Mouse (Mus musculus): ENCODE data around the gene Ndufc2. TPM values are rescaled to one million over a fixed set of nuclear protein-coding genes. Genes with fewer than 3 reads are reported as not detected.
A peak's percentile ranks its signal among the peaks of the same experiment; 100 is the strongest.

Ndufc2 gene
- polyA plus RNA-seq, 1 experiment from 2014 or later, result 535 TPM

GRCm38 (mm10) chr7:97356875-97357276 lies 42.9 kb upstream of the Ndufc2 start:
- H3K4me1 ChIP-seq (ENCODE audit: insufficient read depth, low read depth, low read length), result peaks cover 3% of the 10 kb centered on the region; the same call in 1 of the 2 replicates
- H3K4me2 ChIP-seq (replicated peaks; ENCODE audit: low read depth, low read length), result no peak overlapping the region
- no peak overlapping the region for H3K9ac ChIP-seq (replicated peaks; ENCODE audit: low read depth)
- H3K27me3 ChIP-seq (replicated peaks; ENCODE audit: insufficient read depth, low read length), result no peaks in the 10 kb centered on the region
- 29% methylated on average over 5 of the region's 5 CpGs for WGBS
- H3K36me3 ChIP-seq (ENCODE audit: insufficient read depth, low read length), result no peaks in the 10 kb centered on the region
- H3K4me3 ChIP-seq (ENCODE audit: low read depth, low read length), result no peak overlapping the region
- H3K9me3 ChIP-seq (ENCODE audit: low read length), result no peaks in the 10 kb centered on the region
- TF ChIP-seq EP300 (IDR thresholded peaks at IDR 0.05) (peak; percentile 85), CTCF (IDR thresholded peaks at IDR 0.05) (peak; percentile 23; the same call in 1 of the 2 replicates)
- peak overlapping the region; percentile 90 for H3K27ac ChIP-seq (ENCODE audit: low read length)
- peak; percentile 85 for ATAC-seq
- peak; percentile 94 for DNase-seq (ENCODE audit: low spot score)

- WGBS, result 64% methylated on average over 3 of the region's 3 CpGs
- Histone ChIP-seq H3K4me1 (ENCODE audit: insufficient read depth, low read depth, low read length) (peaks cover 3% of the 10 kb centered on the region; the same call in 1 of the 2 replicates), H3K27ac (ENCODE audit: low read length) (peak overlapping the region; percentile 90), H3K4me2 (replicated peaks; ENCODE audit: low read depth, low read length) (no peak overlapping the region), H3K9ac (replicated peaks; ENCODE audit: low read depth) (no peak overlapping the region), H3K4me3 (ENCODE audit: low read depth, low read length) (no peak overlapping the region), H3K27me3 (replicated peaks; ENCODE audit: insufficient read depth, low read length) (no peaks in the 10 kb centered on the region), H3K36me3 (ENCODE audit: insufficient read depth, low read length) (no peaks in the 10 kb centered on the region), H3K9me3 (ENCODE audit: low read length) (no peaks in the 10 kb centered on the region)
- TF ChIP-seq CTCF (IDR thresholded peaks at IDR 0.05) (no peak), EP300 (IDR thresholded peaks at IDR 0.05) (no peak)
- no peak for DNase-seq (ENCODE audit: low spot score)
- ATAC-seq, result no peak
Measured at GRCm38 (mm10) chr7:97357840-97358239, 42.0 kb upstream of the Ndufc2 start.

- Histone ChIP-seq H3K27ac (ENCODE audit: low read length) (0 out of 2 replicates have a peak overlapping the region, but pooled peaks have one; percentile 90), H3K4me3 (ENCODE audit: low read depth, low read length) (no peak overlapping the region), H3K4me1 (ENCODE audit: insufficient read depth, low read depth, low read length) (peaks cover 3% of the 10 kb centered on the region; the same call in 1 of the 2 replicates), H3K36me3 (ENCODE audit: insufficient read depth, low read length) (no peaks in the 10 kb centered on the region), H3K9me3 (ENCODE audit: low read length) (no peaks in the 10 kb centered on the region), H3K4me2 (replicated peaks; ENCODE audit: low read depth, low read length) (no peak overlapping the region), H3K27me3 (replicated peaks; ENCODE audit: insufficient read depth, low read length) (no peaks in the 10 kb centered on the region), H3K9ac (replicated peaks; ENCODE audit: low read depth) (no peak overlapping the region)
- ATAC-seq, result no peak
- 86% methylated on average over 4 of the region's 4 CpGs for WGBS
- no peak for TF ChIP-seq CTCF (IDR thresholded peaks at IDR 0.05)
- no peak for TF ChIP-seq EP300 (IDR thresholded peaks at IDR 0.05)
- no peak for DNase-seq (ENCODE audit: low spot score)
Measured at GRCm38 (mm10) chr7:97358347-97358746, 41.5 kb upstream of the Ndufc2 start.

- peak; percentile 24 for DNase-seq (ENCODE audit: low spot score)
- TF ChIP-seq EP300 (IDR thresholded peaks at IDR 0.05) (no peak), CTCF (IDR thresholded peaks at IDR 0.05) (no peak)
- Histone ChIP-seq H3K4me1 (ENCODE audit: insufficient read depth, low read depth, low read length) (peaks cover 3% of the 10 kb centered on the region; the same call in 1 of the 2 replicates), H3K27ac (ENCODE audit: low read length) (no peak overlapping the region), H3K4me2 (replicated peaks; ENCODE audit: low read depth, low read length) (no peak overlapping the region), H3K9ac (replicated peaks; ENCODE audit: low read depth) (no peak overlapping the region), H3K9me3 (ENCODE audit: low read length) (no peaks in the 10 kb centered on the region), H3K4me3 (ENCODE audit: low read depth, low read length) (no peak overlapping the region), H3K36me3 (ENCODE audit: insufficient read depth, low read length) (no peaks in the 10 kb centered on the region), H3K27me3 (replicated peaks; ENCODE audit: insufficient read depth, low read length) (no peaks in the 10 kb centered on the region)
- no peak for ATAC-seq
- 54% methylated on average over 5 of the region's 5 CpGs for WGBS
Measured at GRCm38 (mm10) chr7:97360166-97360565, 39.6 kb upstream of the Ndufc2 start.

GRCm38 (mm10) chr7:97360955-97361354 lies 38.8 kb upstream of the Ndufc2 start:
- Histone ChIP-seq H3K9ac (replicated peaks; ENCODE audit: low read depth) (no peak overlapping the region), H3K27ac (ENCODE audit: low read length) (no peak overlapping the region), H3K4me3 (ENCODE audit: low read depth, low read length) (no peak overlapping the region), H3K36me3 (ENCODE audit: insufficient read depth, low read length) (no peaks in the 10 kb centered on the region), H3K27me3 (replicated peaks; ENCODE audit: insufficient read depth, low read length) (no peaks in the 10 kb centered on the region), H3K4me2 (replicated peaks; ENCODE audit: low read depth, low read length) (no peak overlapping the region), H3K9me3 (ENCODE audit: low read length) (no peaks in the 10 kb centered on the region), H3K4me1 (ENCODE audit: insufficient read depth, low read depth, low read length) (peaks cover 3% of the 10 kb centered on the region; the same call in 1 of the 2 replicates)
- WGBS, result 45% methylated on average over 3 of the region's 3 CpGs
- no peak for ATAC-seq
- no peak for DNase-seq (ENCODE audit: low spot score)
- TF ChIP-seq CTCF (IDR thresholded peaks at IDR 0.05) (no peak), EP300 (IDR thresholded peaks at IDR 0.05) (no peak)

- no peak overlapping the region for H3K27ac ChIP-seq (ENCODE audit: low read length)
- TF ChIP-seq CTCF (IDR thresholded peaks at IDR 0.05) (peak; percentile 87), EP300 (IDR thresholded peaks at IDR 0.05) (no peak)
- no peaks in the 10 kb centered on the region; the same call in 1 of the 2 replicates for H3K4me1 ChIP-seq (ENCODE audit: insufficient read depth, low read depth, low read length)
- 27% methylated on average over 4 of the region's 4 CpGs for whole genome bisulfite sequencing
- no peaks in the 10 kb centered on the region for H3K27me3 ChIP-seq (replicated peaks; ENCODE audit: insufficient read depth, low read length)
- H3K9me3 ChIP-seq (ENCODE audit: low read length), result no peaks in the 10 kb centered on the region
- H3K4me2 ChIP-seq (replicated peaks; ENCODE audit: low read depth, low read length), result no peak overlapping the region
- H3K9ac ChIP-seq (replicated peaks; ENCODE audit: low read depth), result no peak overlapping the region
- DNase-seq (ENCODE audit: low spot score) (peak; percentile 48), ATAC-seq (no peak)
- no peaks in the 10 kb centered on the region for H3K36me3 ChIP-seq (ENCODE audit: insufficient read depth, low read length)
- no peak overlapping the region for H3K4me3 ChIP-seq (ENCODE audit: low read depth, low read length)
Measured at GRCm38 (mm10) chr7:97361467-97361866, 38.3 kb upstream of the Ndufc2 start.

- no peak overlapping the region for H3K4me2 ChIP-seq (replicated peaks; ENCODE audit: low read depth, low read length)
- H3K9ac ChIP-seq (replicated peaks; ENCODE audit: low read depth), result no peak overlapping the region
- no peak overlapping the region for H3K27ac ChIP-seq (ENCODE audit: low read length)
- DNase-seq (ENCODE audit: low spot score) (no peak), ATAC-seq (no peak)
- TF ChIP-seq CTCF (IDR thresholded peaks at IDR 0.05) (no peak), EP300 (IDR thresholded peaks at IDR 0.05) (no peak)
- H3K4me1 ChIP-seq (ENCODE audit: insufficient read depth, low read depth, low read length), result no peaks in the 10 kb centered on the region
- H3K27me3 ChIP-seq (replicated peaks; ENCODE audit: insufficient read depth, low read length), result no peaks in the 10 kb centered on the region
- no peak overlapping the region for H3K4me3 ChIP-seq (ENCODE audit: low read depth, low read length)
- WGBS, result 65% methylated on average over 1 of the region's 1 CpGs
- no peaks in the 10 kb centered on the region for H3K9me3 ChIP-seq (ENCODE audit: low read length)
- H3K36me3 ChIP-seq (ENCODE audit: insufficient read depth, low read length), result no peaks in the 10 kb centered on the region
Measured at GRCm38 (mm10) chr7:97365887-97366286, 33.9 kb upstream of the Ndufc2 start.

All from lung, postnatal 0 days (tissue).